In the genomic region with DNA sequence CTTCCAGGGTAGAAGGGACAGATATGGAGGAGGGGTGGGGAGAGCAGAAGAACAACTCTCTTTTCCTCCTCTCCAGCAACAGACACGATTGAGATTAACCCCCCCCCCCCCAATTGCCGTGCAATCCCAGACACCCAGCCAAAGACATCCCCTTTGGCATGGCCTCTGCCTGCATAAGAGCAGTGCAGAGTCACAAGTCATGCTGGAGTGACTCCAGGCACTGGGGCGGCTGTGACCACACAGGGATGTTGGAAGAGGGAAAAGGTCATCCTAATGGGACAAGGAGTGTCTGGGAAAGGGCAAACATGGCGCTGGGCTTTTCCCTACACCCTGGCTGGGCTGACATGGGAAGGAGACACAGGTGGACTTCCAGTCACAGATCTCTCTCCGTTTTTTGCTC, we compare ENCODE assay signal across 13 mouse cellular contexts. TPM values are rescaled to one million over a fixed set of nuclear protein-coding genes. Genes with fewer than 3 reads are reported as not detected.
DNase-seq lines count a peak whose midpoint lies in the region.
"Had no signal": no experiment of that assay in that cellular context is flagged by ENCODE, and none has a peak within 500 bp of the region (broad histone marks: within the 10 kb centered on the region; RNA-seq: fewer than 3 reads in every experiment).

No protein-coding gene starts in this region.

- no peak overlapping the region for H3K4me3 ChIP-seq in heart, embryonic 10.5 days
- H3K4me3 ChIP-seq: lung, embryonic 15.5 days had no signal

- DNase-seq in heart, adult 18-20 months = peak; percentile 88 to 90
- no peak for DNase-seq in heart, embryonic 10.5 days (ENCODE audit: low spot score)
- DNase-seq in 3T3-L1 (ENCODE audit: low read depth, low spot score) = peak; percentile 61
- DNase-seq in gastrocnemius, adult 8-10 months (ENCODE audit: low spot score in 2 of 2) = peak; percentile 60 to 84
- peak; percentile 88 for DNase-seq in kidney, adult 9 months
- DNase-seq in layer of hippocampus, postnatal 36 days = no peak
- DNase-seq in frontal cortex, postnatal 25 days (ENCODE audit: low spot score in 2 of 2) = no peak
- no peak for DNase-seq in spleen, postnatal 36 days (ENCODE audit: low spot score in 2 of 2)
- DNase-seq: right cerebral cortex, postnatal 14 days had no signal

- no peak overlapping the region for H3K27ac ChIP-seq in heart, embryonic 10.5 days
- H3K27ac ChIP-seq: lung, embryonic 15.5 days had no signal

- WGBS in heart, embryonic 10.5 days = 76% methylated on average over 5 of the region's 5 CpGs

- no peaks in the 10 kb centered on the region for H3K9me3 ChIP-seq in heart, embryonic 10.5 days
- H3K9me3 ChIP-seq: lung, embryonic 15.5 days had no signal

- H3K36me3 ChIP-seq in heart, embryonic 10.5 days = no peaks in the 10 kb centered on the region
- H3K36me3 ChIP-seq: lung, embryonic 15.5 days had no signal

- H3K27me3 ChIP-seq in heart, embryonic 10.5 days (ENCODE audit: insufficient read depth, poor library complexity, severe bottlenecking) = no peaks in the 10 kb centered on the region
- H3K27me3 ChIP-seq: lung, embryonic 15.5 days had no signal

- peaks cover 11% of the 10 kb centered on the region for H3K4me1 ChIP-seq in heart, embryonic 10.5 days

RNA-seq across cellular contexts. Expression of gene Katnal1, which starts 24.0 kb away (rescaled TPM):
- 10 to 100 TPM; 10.7 to 10.8 TPM for total RNA-seq in heart, adult 18-20 months (2021)
- polyA plus RNA-seq in heart, embryonic 10.5 days (2016; fragmentation: Nextera tagmentation; extraction: Ambion mirVana) = 17.5 and 19.5 TPM in 2 replicates
- total RNA-seq in gastrocnemius, adult 8-10 months (2022) = 1 to 10 TPM; 4.3 to 5.3 (median 4.5) TPM
- 10 to 100 TPM; 60.6 to 66.6 TPM for total RNA-seq in layer of hippocampus, postnatal 36 days (2021)

RNA-seq across cellular contexts. Expression of gene Gm42791, which starts 41.8 kb away (rescaled TPM):
- total RNA-seq in heart, adult 18-20 months (2021) = 1 to 10 TPM; 2.7 to 5.3 TPM
- polyA plus RNA-seq in heart, embryonic 10.5 days (2016; fragmentation: Nextera tagmentation; extraction: Ambion mirVana) = 0.57 and 2.6 TPM in 2 replicates
- 1 to 10 TPM; 2.1 to 2.7 (median 2.5) TPM for total RNA-seq in gastrocnemius, adult 8-10 months (2022)
- 10 to 100 TPM; 24.3 to 31.6 TPM for total RNA-seq in layer of hippocampus, postnatal 36 days (2021)
- polyA plus RNA-seq: embryonic facial prominence, embryonic 11.5 days; frontal cortex, adult 2 months; testis, adult 2 months had no signal

Comparison
In these comparisons a context has a peak if more than half of its experiments do, and no peak if none do; other contexts are left out.
1. DNase-seq: peak in heart, adult 18-20 months (2 of 2), 3T3-L1 (single experiment), gastrocnemius, adult 8-10 months (2 of 2) and kidney, adult 9 months (single experiment); none in heart, embryonic 10.5 days (single experiment), layer of hippocampus, postnatal 36 days (0 of 2), frontal cortex, postnatal 25 days (0 of 2) and spleen, postnatal 36 days (0 of 2).
2. RNA of gene Katnal1, which starts 24.0 kb away (total RNA-seq): 60.6 to 66.6 TPM in layer of hippocampus, postnatal 36 days; 10.7 to 10.8 TPM in heart, adult 18-20 months and 4.3 to 5.3 TPM in gastrocnemius, adult 8-10 months; every median in the first group is over 4 times any median in the second.
3. RNA of gene Gm42791, which starts 41.8 kb away (total RNA-seq): 24.3 to 31.6 TPM in layer of hippocampus, postnatal 36 days; 2.7 to 5.3 TPM in heart, adult 18-20 months and 2.1 to 2.7 TPM in gastrocnemius, adult 8-10 months; every median in the first group is over 4 times any median in the second.